Mouse (Mus musculus): ENCODE data around the gene Pus1.

DNA sequence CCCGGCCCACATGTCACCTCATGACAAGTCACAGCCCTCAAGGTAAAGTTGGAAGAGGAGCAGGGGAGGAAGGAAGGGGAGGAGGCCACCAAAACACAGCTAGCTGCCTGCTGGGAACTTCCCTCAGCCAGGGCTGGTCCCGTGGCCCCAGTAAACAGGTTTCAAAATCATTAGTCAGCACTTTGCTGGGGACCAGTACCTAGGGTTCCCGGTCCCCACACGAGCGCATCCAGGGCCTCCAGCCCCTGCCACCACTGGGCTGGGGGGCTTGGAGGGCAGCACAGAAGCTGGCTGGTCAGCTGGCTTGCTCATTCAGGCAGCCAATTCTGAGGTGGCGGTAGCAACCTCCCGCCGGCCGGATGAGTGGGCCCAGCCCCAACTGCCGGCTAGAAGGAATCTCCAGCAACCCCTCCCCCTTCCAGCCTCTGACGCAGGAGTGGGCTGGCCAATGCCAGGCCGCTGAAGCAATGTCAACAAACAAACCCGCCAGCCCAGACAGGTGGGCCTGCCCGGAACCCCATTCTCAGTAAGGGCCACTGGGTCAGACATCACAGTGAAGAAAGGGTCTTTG is 27.7 kb upstream of the Pus1 start:
- TF ChIP-seq CTCF (IDR thresholded peaks at IDR 0.05) = no peak
- peak; percentile 24; the same call in 1 of the 2 replicates for TF ChIP-seq EP300 (IDR thresholded peaks at IDR 0.05)
